Mouse (Mus musculus): ENCODE data around the gene Plac1. TPM values are rescaled to one million over a fixed set of nuclear protein-coding genes. Genes with fewer than 3 reads are reported as not detected.

The Plac1 gene
- total and polyA plus RNA-seq, 3 experiments, result not detected

DNA sequence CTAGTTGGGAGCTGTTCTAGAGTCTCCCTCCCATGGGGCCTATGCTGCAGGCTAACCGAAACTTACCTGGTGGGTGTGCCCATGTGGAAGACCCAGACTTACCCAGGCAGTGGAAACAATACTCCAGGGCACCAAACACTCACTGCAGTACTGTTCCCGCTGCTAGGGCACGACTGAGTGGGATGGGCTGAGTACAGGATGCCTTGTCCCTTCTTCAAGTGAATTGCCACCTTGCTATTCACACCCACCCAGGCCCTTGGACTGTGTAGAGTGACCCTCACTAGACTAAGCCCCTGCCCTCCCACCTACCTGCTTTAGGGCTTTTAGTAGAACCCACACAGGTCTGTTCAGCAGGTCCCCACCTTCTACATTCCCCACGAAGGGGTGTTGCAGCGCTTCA, 186.0 kb downstream of the Plac1 start:
- no peak for TF ChIP-seq CTCF (IDR thresholded peaks at IDR 0.05 in 2 of 3, conservative IDR thresholded peaks at IDR 0.05 in 1 of 3; ENCODE audit: control insufficient read depth in 1 of 3, insufficient read depth in 1 of 3, low read depth in 2 of 3, low read length in 3 of 3, poor library complexity in 1 of 3, severe bottlenecking in 1 of 3)
- no peak for TF ChIP-seq JUND (IDR thresholded peaks at IDR 0.05; ENCODE audit: low read depth, low read length)
- no peak for TF ChIP-seq NRF1 (IDR thresholded peaks at IDR 0.05; ENCODE audit: insufficient read depth, low read depth, low read length, poor library complexity, severe bottlenecking)
- TF ChIP-seq NELFE (IDR thresholded peaks at IDR 0.05; ENCODE audit: low read depth, low read length), result no peak
- TF ChIP-seq SIN3A (IDR thresholded peaks at IDR 0.05; ENCODE audit: low read length), result no peak
- TF ChIP-seq MYB (IDR thresholded peaks at IDR 0.05; ENCODE audit: low read depth, low read length), result no peak
- TF ChIP-seq ZKSCAN1 (IDR thresholded peaks at IDR 0.05; ENCODE audit: low read depth, low read length), result no peak
- no peak for TF ChIP-seq EP300 (IDR thresholded peaks at IDR 0.05; ENCODE audit: low read depth in 1 of 2, low read length in 2 of 2)
- TF ChIP-seq USF1 (IDR thresholded peaks at IDR 0.05; ENCODE audit: low read depth, low read length), result no peak
- TF ChIP-seq HCFC1 (IDR thresholded peaks at IDR 0.05; ENCODE audit: low read depth, low read length), result no peak
- no peak for TF ChIP-seq ZMIZ1 (IDR thresholded peaks at IDR 0.05; ENCODE audit: low read depth, low read length)
- no peak for TF ChIP-seq UBTF (IDR thresholded peaks at IDR 0.05; ENCODE audit: borderline replicate concordance, insufficient read depth, low read depth, low read length)
- TF ChIP-seq MXI1 (IDR thresholded peaks at IDR 0.05; ENCODE audit: low read depth, low read length), result no peak
- no peak for TF ChIP-seq MAZ (IDR thresholded peaks at IDR 0.05; ENCODE audit: low read depth, low read length)
- TF ChIP-seq ELF1 (IDR thresholded peaks at IDR 0.05; ENCODE audit: low read depth, low read length), result no peak
- no peak for TF ChIP-seq CHD1 (IDR thresholded peaks at IDR 0.05; ENCODE audit: low read depth, low read length)
- TF ChIP-seq TAL1 (IDR thresholded peaks at IDR 0.05; ENCODE audit: low read length), result no peak
- TF ChIP-seq ZC3H11A (IDR thresholded peaks at IDR 0.05; ENCODE audit: low read depth, low read length), result no peak
- Histone ChIP-seq H3K36me3 (ENCODE audit: control insufficient read depth in 1 of 2, insufficient read depth in 2 of 2, low read length in 2 of 2) (no peaks in the 10 kb centered on the region; a peak in 1 of 4 replicates), H3K27me3 (ENCODE audit: control insufficient read depth in 1 of 2, insufficient read depth in 2 of 2, low read length in 2 of 2) (no peaks in the 10 kb centered on the region), H3K4me3 (ENCODE audit: control insufficient read depth in 1 of 2, insufficient read depth in 1 of 2, low read depth in 2 of 2, low read length in 2 of 2) (no peak overlapping the region), H3K27ac (ENCODE audit: control insufficient read depth, low read depth, low read length) (no peak overlapping the region), H3K9me3 (replicated peaks; ENCODE audit: insufficient read depth, low read length) (no peaks in the 10 kb centered on the region), H3K9ac (ENCODE audit: control insufficient read depth, low read depth, low read length, poor library complexity, severe bottlenecking) (no peak overlapping the region), H3K4me1 (ENCODE audit: control insufficient read depth in 1 of 2, insufficient read depth in 2 of 2, low read length in 2 of 2) (no peaks in the 10 kb centered on the region; a peak in 1 of 4 replicates), H3K79me2 (ENCODE audit: control insufficient read depth, insufficient read depth, low read length, poor library complexity) (peaks cover 5% of the 10 kb centered on the region; the same call in 1 of the 2 replicates)
- no peak for DNase-seq (ENCODE audit: low read depth, low spot score)

DNA sequence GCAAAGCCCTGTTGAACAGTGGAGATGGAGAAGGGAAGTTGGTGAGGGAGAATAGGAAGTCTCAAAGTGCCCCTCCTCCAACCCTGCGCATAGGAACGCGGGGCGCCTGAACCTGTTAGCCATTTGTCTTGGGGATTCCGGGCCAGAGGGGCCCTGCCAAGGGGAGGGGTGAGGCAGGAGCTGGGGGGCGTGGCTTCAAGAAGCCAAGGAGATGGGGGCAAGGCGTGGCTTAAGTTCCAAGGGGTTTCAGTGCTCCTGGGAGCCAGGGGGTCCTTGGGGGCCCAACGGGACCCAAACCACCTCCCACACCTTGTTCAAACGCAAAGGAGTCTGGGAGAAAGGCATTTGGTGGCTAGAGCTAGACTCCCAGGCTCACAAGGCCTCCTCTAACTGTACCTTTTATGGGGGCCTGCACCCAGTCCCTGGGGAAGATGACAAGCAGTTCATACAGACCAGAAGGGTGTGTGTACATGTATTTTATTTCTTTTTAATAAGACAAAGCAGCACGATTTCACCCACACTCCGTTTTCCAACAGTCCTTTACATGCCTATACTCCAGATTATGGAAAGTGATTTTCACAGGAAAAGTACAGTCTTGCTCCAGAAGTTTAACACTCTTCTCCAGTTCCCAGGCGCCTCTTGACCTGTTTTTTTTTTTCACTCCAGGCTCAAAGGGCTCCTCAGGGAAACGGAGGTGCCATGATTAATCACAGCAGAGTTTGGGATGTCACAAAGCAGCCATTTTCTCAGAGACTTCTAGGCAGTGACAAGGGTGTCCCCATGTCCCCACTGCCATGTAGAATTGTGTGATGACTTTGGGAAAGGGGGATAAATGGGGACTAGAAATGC, 187.0 kb downstream of the Plac1 start:
- Histone ChIP-seq H3K27me3 (ENCODE audit: control insufficient read depth in 1 of 2, insufficient read depth in 2 of 2, low read length in 2 of 2) (no peaks in the 10 kb centered on the region), H3K4me1 (ENCODE audit: control insufficient read depth in 1 of 2, insufficient read depth in 2 of 2, low read length in 2 of 2) (no peaks in the 10 kb centered on the region; a peak in 1 of 4 replicates), H3K27ac (ENCODE audit: control insufficient read depth, low read depth, low read length) (no peak overlapping the region), H3K36me3 (ENCODE audit: control insufficient read depth in 1 of 2, insufficient read depth in 2 of 2, low read length in 2 of 2) (no peaks in the 10 kb centered on the region; a peak in 1 of 4 replicates), H3K4me3 (ENCODE audit: control insufficient read depth in 1 of 2, insufficient read depth in 1 of 2, low read depth in 2 of 2, low read length in 2 of 2) (no peak overlapping the region), H3K9ac (ENCODE audit: control insufficient read depth, low read depth, low read length, poor library complexity, severe bottlenecking) (no peak overlapping the region), H3K9me3 (replicated peaks; ENCODE audit: insufficient read depth, low read length) (no peaks in the 10 kb centered on the region), H3K79me2 (ENCODE audit: control insufficient read depth, insufficient read depth, low read length, poor library complexity) (peaks cover 5% of the 10 kb centered on the region; the same call in 1 of the 2 replicates)
- DNase-seq (ENCODE audit: low read depth, low spot score), result no peak
- TF ChIP-seq MYC (IDR thresholded peaks at IDR 0.05; ENCODE audit: low read depth, low read length), result no peak
- TF ChIP-seq CHD1 (IDR thresholded peaks at IDR 0.05; ENCODE audit: low read depth, low read length), result no peak
- TF ChIP-seq ETS1 (IDR thresholded peaks at IDR 0.05; ENCODE audit: low read depth, low read length), result no peak
- TF ChIP-seq ZKSCAN1 (IDR thresholded peaks at IDR 0.05; ENCODE audit: low read depth, low read length), result no peak
- no peak for TF ChIP-seq MAFK (IDR thresholded peaks at IDR 0.05; ENCODE audit: borderline replicate concordance, low read depth, low read length)
- TF ChIP-seq HCFC1 (IDR thresholded peaks at IDR 0.05; ENCODE audit: low read depth, low read length), result no peak
- TF ChIP-seq GABPA (IDR thresholded peaks at IDR 0.05; ENCODE audit: low read depth, low read length), result no peak
- no peak for TF ChIP-seq SIN3A (IDR thresholded peaks at IDR 0.05; ENCODE audit: low read length)
- TF ChIP-seq TAL1 (IDR thresholded peaks at IDR 0.05; ENCODE audit: low read length), result no peak
- no peak for TF ChIP-seq USF1 (IDR thresholded peaks at IDR 0.05; ENCODE audit: low read depth, low read length)
- TF ChIP-seq USF2 (IDR thresholded peaks at IDR 0.05; ENCODE audit: borderline replicate concordance in 1 of 2, insufficient read depth in 1 of 2, low read depth in 1 of 2, low read length in 2 of 2), result no peak
- no peak for TF ChIP-seq MAZ (IDR thresholded peaks at IDR 0.05; ENCODE audit: low read depth, low read length)
- TF ChIP-seq KAT2A (conservative IDR thresholded peaks at IDR 0.05; ENCODE audit: low read depth, low read length), result no peak
- no peak for TF ChIP-seq MYB (IDR thresholded peaks at IDR 0.05; ENCODE audit: low read depth, low read length)
